Mouse (Mus musculus): ENCODE measurements around the gene RPS10-NUDT3. TPM values are rescaled to one million over a fixed set of nuclear protein-coding genes. Genes with fewer than 3 reads are reported as not detected.
A peak's percentile ranks its signal among the peaks of the same experiment; 100 is the strongest.

Gene RPS10-NUDT3
- polyA plus RNA-seq, 1 experiment from 2014 or later: not detected

GRCm38 (mm10) chr17:27583185-27583894 lies 51.7 kb downstream of the RPS10-NUDT3 start:
- no peak overlapping the region for H3K4me2 ChIP-seq (ENCODE audit: low read depth, low read length)
- WGBS (ENCODE audit: insufficient replicate concordance): 57% methylated on average over 13 of the region's 13 CpGs

GRCm38 (mm10) chr17:27580392-27581068 lies 54.5 kb downstream of the RPS10-NUDT3 start:
- TF ChIP-seq CTCF (IDR thresholded peaks at IDR 0.05; ENCODE audit: low read depth) (no peak), EP300 (IDR thresholded peaks at IDR 0.05; ENCODE audit: low read depth) (no peak)
- H3K4me3 ChIP-seq (ENCODE audit: low read depth, low read length): no peak overlapping the region
- peak; percentile 28 for DNase-seq
- H3K4me2 ChIP-seq (ENCODE audit: low read depth, low read length): no peak overlapping the region
- ATAC-seq: peak; percentile 48
- no peaks in the 10 kb centered on the region for H3K9me3 ChIP-seq (ENCODE audit: low read length)
- H3K27me3 ChIP-seq (ENCODE audit: insufficient read depth, low read length): no peaks in the 10 kb centered on the region
- peaks cover 26% of the 10 kb centered on the region for H3K36me3 ChIP-seq (replicated peaks; ENCODE audit: insufficient read depth, low read length)
- no peak overlapping the region for H3K27ac ChIP-seq (ENCODE audit: low read depth)
- H3K9ac ChIP-seq (replicated peaks): no peak overlapping the region
- WGBS (ENCODE audit: insufficient replicate concordance): 61% methylated on average over 20 of the region's 20 CpGs
- H3K4me1 ChIP-seq (ENCODE audit: insufficient read depth): no peaks in the 10 kb centered on the region

More at GRCm38 (mm10) chr17:27583185-27583894, 51.7 kb downstream of the RPS10-NUDT3 start:
- Histone ChIP-seq H3K36me3 (replicated peaks; ENCODE audit: insufficient read depth, low read length) (peaks cover 26% of the 10 kb centered on the region), H3K4me1 (ENCODE audit: insufficient read depth) (peaks cover 14% of the 10 kb centered on the region), H3K27me3 (ENCODE audit: insufficient read depth, low read length) (no peaks in the 10 kb centered on the region), H3K9ac (replicated peaks) (no peak overlapping the region), H3K9me3 (ENCODE audit: low read length) (no peaks in the 10 kb centered on the region), H3K4me3 (ENCODE audit: low read depth, low read length) (no peak overlapping the region), H3K27ac (ENCODE audit: low read depth) (no peak overlapping the region)
- TF ChIP-seq CTCF (IDR thresholded peaks at IDR 0.05; ENCODE audit: low read depth) (no peak), EP300 (IDR thresholded peaks at IDR 0.05; ENCODE audit: low read depth) (no peak)
- ATAC-seq (peak; percentile 66), DNase-seq (no peak)

- WGBS (ENCODE audit: insufficient replicate concordance): 90% methylated on average over 8 of the region's 8 CpGs
- Histone ChIP-seq H3K4me3 (ENCODE audit: low read depth, low read length) (no peak overlapping the region), H3K4me1 (ENCODE audit: insufficient read depth) (no peaks in the 10 kb centered on the region), H3K9me3 (ENCODE audit: low read length) (no peaks in the 10 kb centered on the region), H3K9ac (replicated peaks) (no peak overlapping the region), H3K4me2 (ENCODE audit: low read depth, low read length) (no peak overlapping the region), H3K27me3 (ENCODE audit: insufficient read depth, low read length) (no peaks in the 10 kb centered on the region), H3K36me3 (replicated peaks; ENCODE audit: insufficient read depth, low read length) (peaks cover 26% of the 10 kb centered on the region), H3K27ac (ENCODE audit: low read depth) (no peak overlapping the region)
- no peak for DNase-seq
- ATAC-seq: no peak
- TF ChIP-seq CTCF (IDR thresholded peaks at IDR 0.05; ENCODE audit: low read depth) (no peak), EP300 (IDR thresholded peaks at IDR 0.05; ENCODE audit: low read depth) (no peak)
Observed at GRCm38 (mm10) chr17:27579816-27580215, 55.2 kb downstream of the RPS10-NUDT3 start.

GRCm38 (mm10) chr17:27578487-27578886 lies 56.5 kb downstream of the RPS10-NUDT3 start:
- Histone ChIP-seq H3K4me1 (ENCODE audit: insufficient read depth) (no peaks in the 10 kb centered on the region), H3K27ac (ENCODE audit: low read depth) (no peak overlapping the region), H3K4me2 (ENCODE audit: low read depth, low read length) (no peak overlapping the region), H3K4me3 (ENCODE audit: low read depth, low read length) (no peak overlapping the region), H3K27me3 (ENCODE audit: insufficient read depth, low read length) (no peaks in the 10 kb centered on the region), H3K9ac (replicated peaks) (no peak overlapping the region), H3K36me3 (replicated peaks; ENCODE audit: insufficient read depth, low read length) (peaks cover 26% of the 10 kb centered on the region), H3K9me3 (ENCODE audit: low read length) (no peaks in the 10 kb centered on the region)
- ATAC-seq: no peak
- TF ChIP-seq CTCF (IDR thresholded peaks at IDR 0.05; ENCODE audit: low read depth) (no peak), EP300 (IDR thresholded peaks at IDR 0.05; ENCODE audit: low read depth) (no peak)
- DNase-seq: no peak
- WGBS (ENCODE audit: insufficient replicate concordance): 81% methylated on average over 10 of the region's 10 CpGs

GRCm38 (mm10) chr17:27577468-27577867 lies 57.6 kb downstream of the RPS10-NUDT3 start:
- no peaks in the 10 kb centered on the region for H3K4me1 ChIP-seq (ENCODE audit: insufficient read depth)
- H3K27ac ChIP-seq (ENCODE audit: low read depth): no peak overlapping the region
- no peak overlapping the region for H3K4me3 ChIP-seq (ENCODE audit: low read depth, low read length)
- 71% methylated on average over 6 of the region's 6 CpGs for WGBS (ENCODE audit: insufficient replicate concordance)
- H3K9ac ChIP-seq (replicated peaks): no peak overlapping the region
- H3K9me3 ChIP-seq (ENCODE audit: low read length): no peaks in the 10 kb centered on the region
- H3K36me3 ChIP-seq (replicated peaks; ENCODE audit: insufficient read depth, low read length): peaks cover 26% of the 10 kb centered on the region
- TF ChIP-seq CTCF (IDR thresholded peaks at IDR 0.05; ENCODE audit: low read depth): peak; percentile 41; the same call in 1 of the 2 replicates
- no peak for TF ChIP-seq EP300 (IDR thresholded peaks at IDR 0.05; ENCODE audit: low read depth)
- no peak overlapping the region for H3K4me2 ChIP-seq (ENCODE audit: low read depth, low read length)
- DNase-seq (no peak), ATAC-seq (no peak)
- no peaks in the 10 kb centered on the region for H3K27me3 ChIP-seq (ENCODE audit: insufficient read depth, low read length)

- no peak for ATAC-seq
- Histone ChIP-seq H3K4me1 (ENCODE audit: insufficient read depth) (no peaks in the 10 kb centered on the region; the same call in 1 of the 2 replicates), H3K27me3 (ENCODE audit: insufficient read depth, low read length) (no peaks in the 10 kb centered on the region), H3K4me3 (ENCODE audit: low read depth, low read length) (no peak overlapping the region), H3K27ac (ENCODE audit: low read depth) (no peak overlapping the region), H3K36me3 (replicated peaks; ENCODE audit: insufficient read depth, low read length) (peaks cover 25% of the 10 kb centered on the region), H3K4me2 (ENCODE audit: low read depth, low read length) (no peak overlapping the region), H3K9me3 (ENCODE audit: low read length) (no peaks in the 10 kb centered on the region), H3K9ac (replicated peaks) (no peak overlapping the region)
- TF ChIP-seq EP300 (IDR thresholded peaks at IDR 0.05; ENCODE audit: low read depth) (no peak), CTCF (IDR thresholded peaks at IDR 0.05; ENCODE audit: low read depth) (no peak)
- DNase-seq: no peak
- 75% methylated on average over 7 of the region's 7 CpGs for WGBS (ENCODE audit: insufficient replicate concordance)
Observed at GRCm38 (mm10) chr17:27576056-27576455, 59.0 kb downstream of the RPS10-NUDT3 start.

Measured in liver, postnatal 0 days (tissue).